ENCODE assay signal across 32 mouse cellular contexts in the genomic region with DNA sequence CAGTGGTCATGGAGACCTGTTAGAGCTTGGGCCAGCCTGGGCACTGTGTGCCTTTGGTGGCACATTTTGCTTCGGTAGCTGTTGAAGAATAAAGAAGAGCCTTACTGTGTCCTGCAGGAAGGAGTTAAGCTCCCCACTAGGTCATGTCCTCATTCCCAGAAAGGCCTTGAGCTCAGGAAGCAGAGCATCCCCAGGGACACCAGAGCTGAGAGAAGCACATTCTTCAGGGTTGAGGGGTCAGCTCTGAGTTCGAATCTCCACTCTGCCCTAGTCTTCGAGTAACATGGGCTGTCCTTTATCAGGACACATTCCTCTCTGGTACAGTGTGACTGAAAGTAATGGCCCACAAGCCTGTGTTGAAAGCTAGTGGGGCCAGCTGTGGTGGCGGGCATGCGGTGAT. TPM values are rescaled to one million over a fixed set of nuclear protein-coding genes. Genes with fewer than 3 reads are reported as not detected.
"Had no signal": no experiment of that assay in that cellular context is flagged by ENCODE, and none has a peak within 500 bp of the region (broad histone marks: within the 10 kb centered on the region; RNA-seq: fewer than 3 reads in every experiment).

No protein-coding gene starts in this region.

- H3K9ac ChIP-seq: limb, embryonic 13.5 days; liver, embryonic 15.5 days; lung, embryonic 15.5 days; midbrain, embryonic 13.5 days; neural tube, embryonic 13.5 days; stomach, embryonic 15.5 days had no signal

- H3K27ac ChIP-seq: kidney, postnatal 0 days; limb, embryonic 13.5 days; liver, embryonic 15.5 days; lung, embryonic 15.5 days; midbrain, embryonic 10.5 days; midbrain, embryonic 13.5 days; neural tube, embryonic 13.5 days; stomach, embryonic 15.5 days had no signal

- H3K4me3 ChIP-seq: limb, embryonic 13.5 days; liver, embryonic 15.5 days; lung, embryonic 15.5 days; megakaryocyte, embryonic 14.5 days; midbrain, embryonic 10.5 days; midbrain, embryonic 13.5 days; myocyte; neural tube, embryonic 13.5 days; stomach, embryonic 15.5 days had no signal

- H3K27me3 ChIP-seq: liver, embryonic 15.5 days; lung, embryonic 15.5 days; midbrain, embryonic 13.5 days; neural tube, embryonic 13.5 days; stomach, embryonic 15.5 days had no signal

- H3K4me1 ChIP-seq: midbrain, embryonic 13.5 days; stomach, embryonic 15.5 days had no signal

- H3K4me2 ChIP-seq: limb, embryonic 13.5 days; liver, embryonic 15.5 days; lung, embryonic 15.5 days; midbrain, embryonic 13.5 days; neural tube, embryonic 13.5 days; stomach, embryonic 15.5 days had no signal

- H3K36me3 ChIP-seq: liver, embryonic 15.5 days; lung, embryonic 15.5 days; stomach, embryonic 15.5 days had no signal

- ATAC-seq: inflammation-experienced regulatory T-cells, adult 6 months; intestine, embryonic 16.5 days; midbrain, embryonic 13.5 days; midbrain, embryonic 16.5 days had no signal

- DNase-seq: kidney, adult 9 months; kidney, postnatal 4 days; left cerebral cortex, postnatal 4 days; lung, adult 18-20 months; lung, postnatal 10 days; lung, postnatal 36 days; retina, postnatal 1 day; right cerebral cortex, postnatal 25 days; spleen, adult 18-20 months; thymus, adult 2 months; thymus, postnatal 14 days; thymus, postnatal 4 days had no signal

- H3K9me3 ChIP-seq: limb, embryonic 13.5 days; liver, embryonic 15.5 days; lung, embryonic 15.5 days; megakaryocyte, embryonic 14.5 days; midbrain, embryonic 10.5 days; midbrain, embryonic 13.5 days; neural tube, embryonic 13.5 days; stomach, embryonic 15.5 days had no signal

RNA-seq across cellular contexts. Expression of gene Rho, which starts 11.7 kb away (rescaled TPM):
- total RNA-seq: liver, adult 2 months; monocyte, adult 5-6 weeks had no signal
- polyA plus RNA-seq: kidney, postnatal 0 days; liver, embryonic 15.5 days had no signal

RNA-seq across cellular contexts. Expression of gene H1foo, which starts 24.9 kb away (rescaled TPM):
- total RNA-seq: layer of hippocampus, adult 18-20 months; layer of hippocampus, postnatal 14 days; left cerebral cortex, adult 8-10 months; left cerebral cortex, postnatal 14 days; left cerebral cortex, postnatal 4 days; liver, adult 2 months; monocyte, adult 5-6 weeks; neutrophil, adult 5-6 weeks had no signal
- polyA plus RNA-seq: inflammation-experienced regulatory T-cells, adult 6 months; intestine, embryonic 16.5 days; kidney, postnatal 0 days; limb, embryonic 13.5 days; liver, adult 2 months; liver, embryonic 15.5 days; lung, embryonic 15.5 days; midbrain, embryonic 10.5 days; midbrain, embryonic 13.5 days; midbrain, embryonic 16.5 days; myocyte; neural tube, embryonic 13.5 days; stomach, embryonic 15.5 days had no signal
